Mouse (Mus musculus) intestine, embryonic 15.5 days (tissue): Measurements from ENCODE around the gene Lrrc14b. TPM values are rescaled to one million over a fixed set of nuclear protein-coding genes. Genes with fewer than 3 reads are reported as not detected.

Source experiments
- ATAC-seq: fragments of 200-750 bp; cut with Nextera tagmentation; 2 replicates; pipeline ENCODE4 v1.8.0; 2017; ENCODE audit warnings: moderate TSS enrichment, moderate library complexity
- H3K27ac ChIP-seq: fragments of 300-500 bp; sonication (generic); 2 replicates; pipeline ENCODE4 v1.5.1; 2015; ENCODE audit warnings: mild to moderate bottlenecking, inconsistent platforms
- H3K27me3 ChIP-seq: fragments of 300-500 bp; sonication (generic); replicated peaks from 2 replicates; pipeline ENCODE4 v1.6.1; 2015; ENCODE audit warnings: inconsistent platforms
- H3K36me3 ChIP-seq: fragments of 300-500 bp; sonication (generic); 2 replicates; pipeline ENCODE4 v1.6.1; 2015; ENCODE audit warnings: inconsistent platforms
- H3K4me1 ChIP-seq: fragments of 300-500 bp; sonication (generic); replicated peaks from 2 replicates; pipeline ENCODE4 v1.6.1; 2015; ENCODE audit warnings: inconsistent platforms
- H3K4me2 ChIP-seq: fragments of 300-500 bp; sonication (generic); replicated peaks from 2 replicates; pipeline ENCODE4 v1.6.1; 2015; ENCODE audit warnings: mild to moderate bottlenecking, inconsistent platforms
- H3K4me3 ChIP-seq: fragments of 300-500 bp; sonication (generic); replicated peaks from 2 replicates; pipeline ENCODE4 v1.5.1; 2015; ENCODE audit warnings: inconsistent platforms
- H3K9ac ChIP-seq: fragments of 300-500 bp; sonication (generic); 2 replicates; pipeline ENCODE4 v1.6.1; 2015; ENCODE audit warnings: inconsistent platforms
- H3K9me3 ChIP-seq: fragments of 300-500 bp; sonication (generic); 2 replicates; pipeline ENCODE4 v1.6.1; 2016; ENCODE audit warnings: inconsistent platforms
- WGBS: fragments of 180-500 bp; shearing (Covaris S2); methylation state at CpG from one replicate; pipeline ENCODE4 v1.1.7; 2015; 5-methylcytosine and 5-hydroxymethylcytosine counted together
- polyA plus RNA-seq: library from polyadenylated mRNA; unstranded; fragments of >200 nt; fragmentation: Nextera tagmentation; extraction: Ambion mirVana; gene quantifications from 2 replicates; pipeline ENCODE4 v1.2.1, GENCODE M21; 2015

Gene Lrrc14b
- polyA plus RNA-seq: not detected in 2 replicates

DNA sequence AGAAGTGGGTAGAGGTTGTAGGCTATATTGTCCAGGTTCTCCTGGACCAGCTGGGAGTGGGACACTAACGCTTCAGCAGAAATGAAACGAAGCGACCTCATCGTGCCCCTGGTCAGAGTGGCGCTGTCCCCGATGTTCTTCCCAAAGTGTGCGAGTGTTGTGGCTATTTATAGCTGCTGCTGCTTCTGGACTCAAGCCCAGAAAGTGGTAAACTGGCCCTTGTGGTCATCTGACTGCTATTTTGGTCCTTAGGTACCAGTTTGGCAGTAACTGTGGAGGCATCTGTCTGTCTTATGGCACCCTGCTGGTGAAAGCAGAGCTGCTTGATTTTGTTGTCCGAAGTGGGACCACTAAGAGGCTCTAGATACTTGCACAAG, at the start of gene Lrrc14b:
Lrrc14b (minus strand) TSS at position 147 of the 377 bp plus-strand sequence.
- no peak for ATAC-seq
- 62% methylated on average over 8 of the region's 8 CpGs for WGBS
- no peaks in the 10 kb centered on the region for H3K27me3 ChIP-seq
- H3K36me3 ChIP-seq: peaks cover 9% of the 10 kb centered on the region; the same call in 1 of the 2 replicates
- no peak within 1 kb of the TSS for H3K9ac ChIP-seq
- H3K4me2 ChIP-seq: no peak within 1 kb of the TSS
- H3K9me3 ChIP-seq: no peaks in the 10 kb centered on the region
- no peak within 1 kb of the TSS for H3K4me3 ChIP-seq
- no peaks in the 10 kb centered on the region for H3K4me1 ChIP-seq
- H3K27ac ChIP-seq: no peak within 1 kb of the TSS

DNA sequence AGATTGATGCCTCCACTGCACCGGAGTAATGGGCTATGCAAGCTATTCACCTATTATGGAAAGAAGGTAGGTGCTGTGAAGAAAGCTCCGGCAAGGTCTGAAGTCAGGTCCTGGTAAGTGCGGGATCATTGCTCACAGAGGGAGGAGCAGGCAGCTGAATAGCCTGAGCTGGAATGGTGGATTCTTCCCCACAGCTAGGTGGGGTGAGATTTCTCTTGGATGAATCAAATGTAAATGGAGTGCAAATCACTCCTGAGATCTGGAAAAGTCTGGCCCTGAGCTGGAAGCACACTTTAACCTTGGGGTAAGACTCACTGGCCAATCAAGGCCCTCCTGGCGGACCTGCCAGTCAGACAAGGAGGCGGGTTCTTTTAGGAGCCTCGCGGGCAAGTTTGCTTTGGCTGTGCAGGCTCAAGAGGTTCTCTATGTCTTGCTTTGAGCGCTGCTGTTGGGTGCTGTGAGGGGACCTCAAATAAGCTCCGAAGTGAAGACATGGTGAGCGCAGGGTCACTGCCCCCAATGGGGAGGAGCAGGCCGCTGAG, 35.6 kb upstream of the Lrrc14b start, which contains the start of gene Ftl1-ps1:
Ftl1-ps1 (plus strand) TSS at position 397 of the 542 bp plus-strand sequence.
- H3K36me3 ChIP-seq: no peaks in the 10 kb centered on the region
- no peaks in the 10 kb centered on the region for H3K27me3 ChIP-seq
- no peaks in the 10 kb centered on the region for H3K9me3 ChIP-seq
- H3K4me1 ChIP-seq: no peaks in the 10 kb centered on the region
- H3K4me3 ChIP-seq: no peak within 1 kb of the TSS; the same call in 1 of the 2 replicates
- H3K27ac ChIP-seq: no peak within 1 kb of the TSS
- peak; percentile 47; the same call in 1 of the 2 replicates for ATAC-seq
- no peak within 1 kb of the TSS for H3K9ac ChIP-seq
- 11% methylated on average over 11 of the region's 11 CpGs for WGBS
- peak within 1 kb of the TSS; percentile 42 for H3K4me2 ChIP-seq

DNA sequence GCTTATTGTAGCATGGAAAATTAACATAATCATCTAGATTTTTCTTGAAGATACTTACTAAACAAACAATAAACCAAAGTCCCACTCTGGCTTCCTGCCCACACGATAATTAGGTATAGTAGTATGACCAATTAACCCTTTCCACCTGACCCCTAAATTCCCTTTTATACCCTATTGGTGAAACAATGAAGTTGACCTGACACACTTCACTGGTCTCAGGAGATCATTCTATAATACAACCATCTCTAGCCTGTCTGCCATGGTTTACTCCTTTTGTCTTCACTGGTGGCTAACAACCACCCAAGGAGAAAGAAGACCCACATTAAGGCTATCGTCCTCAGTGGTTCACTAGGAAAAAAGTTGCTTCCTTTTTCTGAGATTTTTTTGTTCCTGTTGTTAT, 27.4 kb upstream of the Lrrc14b start:
- ATAC-seq: peak; percentile 11; the same call in 1 of the 2 replicates
- Histone ChIP-seq H3K9ac (no peak overlapping the region), H3K4me1 (peaks cover 3% of the 10 kb centered on the region; the same call in 1 of the 2 replicates), H3K27ac (no peak overlapping the region), H3K36me3 (no peaks in the 10 kb centered on the region), H3K4me3 (no peak overlapping the region), H3K27me3 (no peaks in the 10 kb centered on the region), H3K4me2 (no peak overlapping the region), H3K9me3 (no peaks in the 10 kb centered on the region)
- 68% methylated on average over 2 of the region's 2 CpGs for WGBS

DNA sequence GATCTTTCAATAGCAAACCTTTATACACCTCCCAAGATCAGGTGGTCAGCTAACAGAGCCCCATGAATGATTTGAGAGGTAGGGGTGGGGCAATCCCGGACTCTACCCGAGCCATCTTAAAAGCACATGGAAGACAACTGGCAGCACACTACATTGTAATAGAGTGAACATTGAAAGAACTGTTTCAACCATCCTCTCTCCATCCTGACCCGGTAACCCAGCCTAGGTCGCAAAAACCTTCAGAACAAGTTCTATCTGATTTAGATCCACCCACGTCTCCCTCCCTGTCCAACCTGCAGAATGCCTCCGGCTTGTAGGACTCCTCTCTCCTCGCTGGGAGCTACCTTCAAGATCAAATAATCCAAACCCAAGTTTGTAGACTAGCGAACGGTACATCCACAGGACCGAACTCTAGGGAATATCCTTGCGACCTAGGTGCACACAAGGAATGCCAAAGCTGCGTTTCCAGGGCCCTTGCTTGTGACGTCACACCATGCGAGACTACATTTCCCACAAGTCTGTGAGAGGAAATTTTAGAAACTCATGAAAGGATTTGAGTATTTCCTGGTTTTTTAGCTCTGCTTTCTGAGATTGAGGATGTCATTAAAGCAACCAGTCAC, 26.7 kb upstream of the Lrrc14b start, which contains the start of gene Zfp72:
Zfp72 (minus strand) TSS at position 466 of the 620 bp plus-strand sequence.
- Histone ChIP-seq H3K4me3 (peak within 1 kb of the TSS; percentile 51), H3K27me3 (no peaks in the 10 kb centered on the region), H3K4me2 (peak within 1 kb of the TSS; percentile 67), H3K9ac (peak within 1 kb of the TSS; percentile 51), H3K36me3 (no peaks in the 10 kb centered on the region), H3K9me3 (no peaks in the 10 kb centered on the region), H3K4me1 (peaks cover 3% of the 10 kb centered on the region; the same call in 1 of the 2 replicates), H3K27ac (no peak within 1 kb of the TSS)
- WGBS: 1% methylated on average over 14 of the region's 14 CpGs
- ATAC-seq: peak; percentile 95

DNA sequence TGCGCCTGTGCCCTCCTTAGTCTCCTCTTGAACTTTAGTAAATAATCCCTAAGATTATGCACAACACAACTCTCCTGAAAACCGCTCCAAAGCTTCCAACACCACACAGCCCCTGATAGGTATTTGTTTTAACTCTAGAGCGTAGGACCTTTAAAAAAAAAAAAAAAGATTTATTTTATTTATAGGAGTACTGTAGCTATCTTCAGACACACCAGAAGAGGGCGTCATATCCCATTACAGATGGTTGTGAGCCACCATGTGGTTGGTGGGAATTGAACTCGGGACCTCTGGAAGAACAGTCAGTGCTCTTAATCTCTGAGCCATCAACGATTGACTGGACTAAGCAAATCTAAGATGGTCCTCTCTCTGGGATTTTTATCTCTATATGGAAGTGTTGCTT, 25.9 kb upstream of the Lrrc14b start:
- Histone ChIP-seq H3K4me1 (peaks cover 3% of the 10 kb centered on the region; the same call in 1 of the 2 replicates), H3K27ac (no peak overlapping the region), H3K4me3 (peak overlapping the region; percentile 51), H3K36me3 (no peaks in the 10 kb centered on the region), H3K9ac (no peak overlapping the region), H3K9me3 (no peaks in the 10 kb centered on the region), H3K27me3 (no peaks in the 10 kb centered on the region), H3K4me2 (peak overlapping the region; percentile 67)
- ATAC-seq: no peak
- 63% methylated on average over 6 of the region's 6 CpGs for WGBS

DNA sequence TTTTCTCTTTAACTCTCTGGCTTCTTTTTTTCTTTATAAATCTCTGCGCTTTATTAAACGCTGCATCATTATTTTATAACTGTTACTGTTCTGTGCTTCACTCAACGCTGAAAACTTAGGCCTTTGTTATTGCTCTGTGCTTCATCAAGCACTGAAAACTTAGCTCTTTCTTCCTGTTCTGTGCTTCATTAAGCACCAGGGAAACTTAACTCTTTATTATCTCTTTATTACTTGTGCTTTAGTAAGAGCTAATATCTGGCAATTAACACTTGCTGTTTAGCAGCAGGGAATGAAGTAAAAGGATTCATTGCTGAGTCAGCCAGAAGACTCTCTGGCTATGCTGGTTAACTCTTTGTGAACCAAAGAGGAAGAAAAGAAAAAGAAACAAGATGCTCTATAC, 18.5 kb upstream of the Lrrc14b start:
- 46% methylated on average over 3 of the region's 3 CpGs for WGBS
- Histone ChIP-seq H3K9ac (no peak overlapping the region), H3K4me2 (no peak overlapping the region), H3K27ac (no peak overlapping the region), H3K4me1 (peaks cover 3% of the 10 kb centered on the region; the same call in 1 of the 2 replicates), H3K36me3 (no peaks in the 10 kb centered on the region), H3K9me3 (no peaks in the 10 kb centered on the region), H3K4me3 (no peak overlapping the region), H3K27me3 (no peaks in the 10 kb centered on the region)
- ATAC-seq: no peak

DNA sequence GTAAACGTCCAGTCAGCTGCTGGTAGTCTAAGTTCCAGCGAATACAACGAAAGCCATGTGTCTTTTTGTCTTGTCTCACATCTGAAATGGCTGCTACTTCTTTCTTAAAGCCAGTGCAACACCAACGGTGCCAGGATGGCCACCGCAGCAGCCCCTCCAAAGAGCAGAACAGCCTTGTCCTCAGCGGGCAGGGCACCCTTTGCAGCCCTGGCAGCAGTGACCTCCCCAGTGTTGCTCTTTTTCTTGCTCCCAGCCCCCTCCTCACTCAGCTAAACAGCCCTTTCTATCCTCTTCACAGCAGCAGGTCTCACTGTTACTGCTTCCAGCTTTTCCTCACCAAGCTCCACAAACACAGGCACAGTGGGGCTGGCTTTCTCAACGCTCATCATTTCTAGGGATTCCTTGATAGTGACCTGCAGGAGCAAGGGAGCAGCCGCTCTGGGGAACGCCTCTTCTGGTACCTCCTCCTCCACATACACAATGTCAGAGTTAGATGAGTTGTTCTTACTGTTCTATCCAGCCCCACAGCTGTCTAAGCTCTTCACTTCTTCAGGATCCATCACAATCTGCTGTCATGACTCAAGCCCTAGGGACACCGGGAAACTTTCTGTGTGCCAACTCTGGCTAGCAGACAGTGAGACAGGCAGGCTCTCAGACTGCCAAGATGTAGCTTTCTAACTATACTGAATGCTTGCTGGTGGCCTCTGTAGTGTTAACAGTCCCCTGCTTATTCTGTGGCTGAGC, 17.9 kb upstream of the Lrrc14b start:
- 0 out of 2 replicates have a peak overlapping the region, but pooled peaks have one; percentile 9 for H3K27ac ChIP-seq
- H3K9me3 ChIP-seq: no peaks in the 10 kb centered on the region

DNA sequence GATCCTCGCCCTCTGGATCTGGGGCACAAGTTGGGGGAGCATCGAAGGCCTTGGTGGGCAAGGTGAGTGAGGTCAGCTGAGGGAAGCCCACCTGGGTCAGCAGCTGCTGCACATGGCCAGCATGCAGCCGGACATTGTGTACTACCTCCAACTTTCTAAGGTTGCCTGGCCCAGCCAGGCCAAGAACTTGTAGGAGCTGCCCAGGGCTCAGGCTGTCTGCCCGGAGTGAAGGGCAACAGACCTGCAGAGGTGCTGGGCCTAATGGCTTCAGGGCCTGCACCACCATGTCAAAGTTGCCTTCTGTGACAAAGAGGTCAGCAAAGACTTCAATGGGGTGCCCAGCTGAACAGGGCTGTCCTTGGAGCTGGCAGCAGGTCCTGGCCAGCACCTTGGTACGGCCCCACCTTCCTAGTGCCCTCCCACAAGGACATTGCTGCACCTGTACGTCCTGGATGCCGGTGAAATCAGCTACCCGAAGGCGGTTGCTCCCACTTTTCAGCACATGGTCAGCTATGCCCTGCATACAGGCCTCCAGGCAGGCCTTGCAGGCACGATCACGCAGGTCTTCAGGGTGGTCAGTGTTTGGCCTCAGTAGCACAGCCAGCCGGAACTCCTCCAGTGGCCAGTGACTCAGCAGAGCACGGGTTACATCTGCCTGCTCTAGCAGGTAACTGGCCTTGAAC, 488 bp downstream of the Lrrc14b start:
- WGBS: 88% methylated on average over 13 of the region's 13 CpGs
- no peaks in the 10 kb centered on the region for H3K4me1 ChIP-seq
- no peaks in the 10 kb centered on the region for H3K27me3 ChIP-seq
- ATAC-seq: peak; percentile 23; the same call in 1 of the 2 replicates
- H3K4me3 ChIP-seq: no peak overlapping the region
- peaks cover 9% of the 10 kb centered on the region; the same call in 1 of the 2 replicates for H3K36me3 ChIP-seq
- H3K9me3 ChIP-seq: no peaks in the 10 kb centered on the region
- H3K9ac ChIP-seq: no peak overlapping the region
- no peak overlapping the region for H3K4me2 ChIP-seq
- H3K27ac ChIP-seq: no peak overlapping the region

More for the DNA sequence above, 17.9 kb upstream of the Lrrc14b start:
- H3K4me2 ChIP-seq: no peak overlapping the region
- no peak for ATAC-seq
- no peaks in the 10 kb centered on the region for H3K36me3 ChIP-seq
- H3K27me3 ChIP-seq: no peaks in the 10 kb centered on the region
- H3K4me3 ChIP-seq: no peak overlapping the region
- H3K4me1 ChIP-seq: peaks cover 3% of the 10 kb centered on the region; the same call in 1 of the 2 replicates
- no peak overlapping the region for H3K9ac ChIP-seq
- 61% methylated on average over 10 of the region's 10 CpGs for WGBS

DNA sequence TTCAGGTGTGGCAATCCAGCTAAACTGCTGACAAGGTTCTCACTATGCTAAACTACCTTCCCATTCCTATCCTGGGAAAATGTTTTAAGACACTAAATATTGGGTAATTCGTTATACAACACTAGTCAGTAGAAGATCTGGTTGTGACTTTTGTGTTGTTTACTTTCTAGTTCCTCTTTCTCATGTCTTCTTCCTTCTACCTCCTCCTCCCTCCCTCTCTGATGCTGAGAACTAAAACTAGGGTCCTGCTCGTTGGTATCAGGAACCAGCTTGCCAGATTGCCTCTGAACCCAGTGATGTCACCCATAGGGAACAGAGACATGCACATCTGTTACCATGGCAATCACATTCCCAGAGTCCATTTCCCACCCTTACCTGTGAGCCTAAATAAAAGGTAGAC, 1.6 kb downstream of the Lrrc14b start:
- Histone ChIP-seq H3K4me1 (no peaks in the 10 kb centered on the region), H3K9ac (no peak overlapping the region), H3K4me2 (no peak overlapping the region), H3K27me3 (no peaks in the 10 kb centered on the region), H3K36me3 (peaks cover 9% of the 10 kb centered on the region; the same call in 1 of the 2 replicates), H3K9me3 (no peaks in the 10 kb centered on the region), H3K27ac (no peak overlapping the region), H3K4me3 (no peak overlapping the region)
- 70% methylated on average over 2 of the region's 2 CpGs for WGBS
- no peak for ATAC-seq

DNA sequence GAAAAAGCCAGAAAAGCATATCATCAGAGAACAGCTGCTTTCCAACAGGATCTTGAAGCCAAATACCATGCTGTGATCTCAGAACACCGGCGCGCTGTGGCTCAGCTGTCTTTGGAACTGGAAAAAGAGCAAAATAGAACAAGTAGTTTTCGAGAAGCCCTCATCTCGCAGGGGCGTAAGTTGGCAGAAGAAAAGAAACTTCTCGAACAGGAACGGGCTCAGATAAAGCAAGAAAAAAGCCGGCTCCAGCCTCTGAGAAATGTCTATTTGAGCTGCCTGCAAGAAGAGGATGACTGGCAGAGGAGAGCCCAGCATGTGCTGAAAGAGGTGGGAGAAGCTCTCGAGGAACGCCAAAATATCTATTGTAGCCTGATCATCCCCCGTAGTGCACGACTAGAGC, 7.3 kb downstream of the Lrrc14b start:
- Histone ChIP-seq H3K9me3 (no peaks in the 10 kb centered on the region), H3K27me3 (no peaks in the 10 kb centered on the region), H3K4me1 (no peaks in the 10 kb centered on the region), H3K9ac (no peak overlapping the region), H3K36me3 (peaks cover 24% of the 10 kb centered on the region), H3K27ac (no peak overlapping the region), H3K4me2 (no peak overlapping the region), H3K4me3 (no peak overlapping the region)
- no peak for ATAC-seq
- WGBS: 95% methylated on average over 13 of the region's 13 CpGs

DNA sequence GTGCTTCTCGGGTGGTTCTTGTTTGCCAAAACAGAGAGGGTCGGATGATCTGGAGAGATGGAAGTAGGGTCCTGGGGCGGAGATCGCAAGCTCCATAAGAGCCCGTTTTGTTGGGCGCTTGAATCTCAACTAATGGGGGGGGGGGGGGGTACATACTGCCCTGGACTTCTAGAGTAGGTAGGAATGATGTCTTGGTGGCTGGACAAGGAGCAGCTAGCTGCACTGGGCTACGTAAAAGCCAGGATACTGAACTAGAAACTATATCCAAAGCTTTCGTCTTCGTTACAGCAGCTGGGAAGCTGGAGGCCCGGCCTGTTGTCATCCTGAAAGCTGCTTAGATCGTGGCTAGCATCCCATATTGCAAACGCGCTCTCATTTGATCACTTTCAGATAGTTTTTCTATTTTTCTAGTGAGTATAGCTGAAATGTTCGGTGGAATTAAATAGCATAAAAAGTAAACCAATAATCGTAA, 13.3 kb downstream of the Lrrc14b start:
- 1% methylated on average over 15 of the region's 15 CpGs for WGBS
- ATAC-seq: peak; percentile 71

More for the DNA sequence above, 13.3 kb downstream of the Lrrc14b start:
- no peaks in the 10 kb centered on the region for H3K27me3 ChIP-seq
- peaks cover 10% of the 10 kb centered on the region; the same call in 1 of the 2 replicates for H3K4me1 ChIP-seq
- peak overlapping the region; percentile 61 for H3K4me3 ChIP-seq
- peak overlapping the region; percentile 71 for H3K9ac ChIP-seq
- H3K36me3 ChIP-seq: peaks cover 10% of the 10 kb centered on the region
- peak overlapping the region; percentile 43 for H3K4me2 ChIP-seq
- H3K9me3 ChIP-seq: no peaks in the 10 kb centered on the region
- H3K27ac ChIP-seq: 0 out of 2 replicates have a peak overlapping the region, but pooled peaks have one; percentile 22
